Mouse (Mus musculus) E14TG2a.4 (cell line): ENCODE results near the gene Senp7.
"Not testable (repeated sequence)": the region's sequence is repeated elsewhere in the genome, so short reads cannot be mapped to it uniquely, and the experiment has no call there.

Experiments
- H3K27me3 ChIP-seq: 2 replicates; pipeline ENCODE4 v1.6.1; 2014; ENCODE audit warnings: low read length, control low read depth; ENCODE audit not compliant: insufficient read depth
- H3K36me3 ChIP-seq: 2 replicates; pipeline ENCODE4 v1.6.1; 2014; ENCODE audit warnings: low read length, control low read depth; ENCODE audit not compliant: insufficient read depth
- H3K4me1 ChIP-seq: replicated peaks from 2 replicates; pipeline ENCODE4 v1.6.1; 2014; ENCODE audit warnings: low read depth, low read length, control low read depth
- H3K4me3 ChIP-seq: replicated peaks from 2 replicates; pipeline ENCODE4 v1.5.1; 2014; ENCODE audit warnings: mild to moderate bottlenecking, low read length
- H3K9me3 ChIP-seq: 2 replicates; pipeline ENCODE4 v1.6.1; 2014; ENCODE audit warnings: low read length, control low read depth
- CTCF ChIP-seq: conservative IDR thresholded peaks from 2 replicates; pipeline ENCODE4 v1.5.1; 2014; ENCODE audit warnings: low read length
- NANOG ChIP-seq: IDR thresholded peaks from 2 replicates; pipeline ENCODE4 v1.6.1; 2014; ENCODE audit warnings: borderline replicate concordance, low read length, mixed read lengths
- POU5F1 ChIP-seq: IDR thresholded peaks from 2 replicates; pipeline ENCODE4 v1.6.1; 2014; ENCODE audit warnings: low read length, borderline replicate concordance

Senp7 gene

DNA sequence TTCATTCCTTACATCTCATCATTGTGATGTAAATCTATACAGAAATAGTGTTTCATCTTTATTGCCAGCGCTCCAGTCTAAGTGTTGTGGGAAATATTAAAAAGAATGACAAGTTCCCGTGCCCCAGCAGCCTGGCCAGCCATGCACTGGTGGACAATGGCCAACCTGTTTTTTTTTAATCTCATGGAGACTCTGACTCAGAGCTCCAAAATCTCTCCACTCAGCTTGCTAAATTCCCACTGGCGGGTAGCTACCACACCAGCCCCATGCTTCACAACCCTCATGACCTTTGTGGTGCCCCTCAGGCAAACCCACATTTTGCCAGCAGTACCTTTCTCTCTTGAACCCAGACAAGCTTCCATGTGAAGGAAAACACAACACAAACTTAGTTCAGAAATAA, 67.6 kb downstream of the Senp7 start:
- TF ChIP-seq NANOG (no peak), POU5F1 (no peak), CTCF (no peak)
- Histone ChIP-seq H3K4me1 (peaks cover 8% of the 10 kb centered on the region; the same call in 1 of the 2 replicates), H3K9me3 (peaks cover 38% of the 10 kb centered on the region), H3K36me3 (peaks cover 31% of the 10 kb centered on the region), H3K27me3 (no peaks in the 10 kb centered on the region), H3K4me3 (peak overlapping the region; percentile 78)

- TF ChIP-seq NANOG = no peak
- no peak for TF ChIP-seq POU5F1
- TF ChIP-seq CTCF = no peak
- peaks cover 31% of the 10 kb centered on the region for H3K36me3 ChIP-seq
- peaks cover 38% of the 10 kb centered on the region for H3K9me3 ChIP-seq
- peak overlapping the region; percentile 78 for H3K4me3 ChIP-seq
- H3K27me3 ChIP-seq = no peaks in the 10 kb centered on the region
- peaks cover 8% of the 10 kb centered on the region; the same call in 1 of the 2 replicates for H3K4me1 ChIP-seq
Observed at GRCm38 (mm10) chr16:56116155-56116554, 68.0 kb downstream of the Senp7 start.

DNA sequence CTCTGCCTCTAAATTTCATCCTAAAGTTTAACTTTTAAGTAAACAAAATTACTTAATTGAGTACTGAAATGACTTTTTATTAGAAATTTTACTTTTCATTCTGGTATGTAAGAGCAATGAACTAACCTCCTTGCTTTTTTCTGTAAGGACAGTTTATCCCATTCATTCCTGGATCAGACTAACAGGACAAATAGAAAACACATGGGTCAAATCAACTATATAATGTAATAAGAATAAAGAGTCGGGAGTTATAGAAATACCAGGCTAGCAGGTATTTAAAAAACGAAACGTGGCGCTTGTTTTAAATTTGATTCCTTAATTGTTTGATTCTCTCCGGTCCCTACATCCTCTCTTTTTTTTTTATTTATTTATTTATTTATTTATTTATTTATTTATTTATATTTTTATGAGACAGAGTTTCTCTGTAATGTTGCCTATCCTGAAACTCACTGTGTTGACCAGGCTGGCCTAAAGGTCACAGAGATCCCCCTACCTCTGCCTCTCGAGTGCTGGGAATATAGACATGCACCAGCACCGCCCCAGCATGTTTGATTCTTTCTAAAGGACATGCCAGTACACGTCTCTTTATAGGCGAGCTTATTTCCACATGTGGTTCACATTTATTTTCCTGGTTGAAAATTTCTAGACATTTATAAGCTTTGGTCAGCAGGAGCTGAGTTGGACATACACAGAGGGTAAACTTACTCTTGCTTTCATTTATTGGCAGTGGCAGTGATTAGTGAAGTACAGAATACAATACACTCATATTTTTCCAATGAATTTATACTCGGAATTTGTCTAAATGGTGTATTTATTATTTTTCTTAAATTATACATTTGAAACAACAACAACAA, 69.4 kb downstream of the Senp7 start:
- Histone ChIP-seq H3K27me3 (no peaks in the 10 kb centered on the region), H3K36me3 (peaks cover 26% of the 10 kb centered on the region), H3K4me3 (no peak overlapping the region), H3K4me1 (peaks cover 8% of the 10 kb centered on the region; the same call in 1 of the 2 replicates), H3K9me3 (peaks cover 30% of the 10 kb centered on the region)
- no peak for TF ChIP-seq NANOG
- TF ChIP-seq POU5F1 = no peak

DNA sequence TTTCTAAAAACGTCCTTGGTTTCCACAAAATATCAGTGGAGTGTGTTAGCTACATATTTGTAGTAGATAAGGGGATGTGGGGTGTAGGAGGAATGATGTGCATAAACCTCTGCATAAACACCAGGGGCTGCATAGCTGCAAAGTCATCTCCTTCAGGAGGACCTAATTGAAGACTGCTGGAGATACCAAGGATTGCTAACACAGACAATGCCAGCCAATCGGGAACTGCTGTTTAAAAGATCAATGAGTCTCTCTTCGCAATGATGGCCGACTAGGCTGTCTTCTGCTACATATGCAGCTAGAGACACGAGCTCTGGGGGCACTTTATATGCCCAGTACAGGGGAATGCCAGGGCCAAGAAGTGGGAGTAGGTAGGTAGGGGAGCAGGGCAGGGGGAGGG, 74.4 kb downstream of the Senp7 start:
- Histone ChIP-seq H3K9me3 (no peaks in the 10 kb centered on the region), H3K27me3 (no peaks in the 10 kb centered on the region), H3K4me1 (peaks cover 12% of the 10 kb centered on the region), H3K4me3 (no peak overlapping the region), H3K36me3 (no peaks in the 10 kb centered on the region)
- TF ChIP-seq NANOG (no peak), CTCF (no peak), POU5F1 (no peak)

DNA sequence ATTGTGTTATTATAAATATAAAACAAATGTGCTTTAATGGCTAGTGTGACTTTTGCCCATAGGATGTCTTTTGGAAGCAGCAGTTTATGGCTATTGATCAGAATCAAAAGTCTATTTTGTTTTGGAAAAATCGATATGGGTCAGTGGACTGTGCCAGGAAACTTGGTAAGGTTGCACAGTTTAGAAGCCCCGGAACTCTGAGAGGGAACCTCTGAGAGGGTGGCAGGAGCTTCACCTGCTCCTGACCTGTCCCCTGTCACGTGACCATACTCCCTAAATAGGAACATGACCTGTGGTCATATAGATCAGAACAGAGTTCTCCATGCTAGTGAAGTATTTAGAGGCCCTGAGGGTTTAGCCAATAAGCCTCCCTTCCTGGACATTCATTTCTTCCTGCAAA, 75.9 kb downstream of the Senp7 start:
- Histone ChIP-seq H3K4me1 (peaks cover 12% of the 10 kb centered on the region), H3K9me3 (no peaks in the 10 kb centered on the region), H3K36me3 (no peaks in the 10 kb centered on the region), H3K27me3 (no peaks in the 10 kb centered on the region), H3K4me3 (no peak overlapping the region)
- TF ChIP-seq NANOG (no peak), CTCF (no peak), POU5F1 (no peak)

DNA sequence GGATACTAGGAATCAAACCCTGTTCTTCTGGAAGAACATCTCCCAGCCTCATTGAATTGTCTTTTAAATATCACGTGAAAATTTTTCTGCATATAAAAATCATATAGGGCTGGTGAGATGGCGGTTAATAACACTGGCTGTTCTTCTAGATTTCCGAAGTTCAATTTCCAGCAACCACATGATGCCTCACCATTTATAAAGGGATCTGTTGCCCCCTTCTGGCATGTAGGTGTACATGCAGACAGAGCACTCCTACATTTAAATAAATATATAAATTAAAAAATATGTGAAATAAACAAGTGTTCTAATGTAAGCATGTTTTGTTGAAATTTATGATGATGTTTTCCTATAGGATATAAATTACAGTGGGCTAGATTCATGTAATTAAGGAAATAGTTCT, 83.5 kb downstream of the Senp7 start:
- Histone ChIP-seq H3K36me3 (no peaks in the 10 kb centered on the region), H3K4me1 (no peaks in the 10 kb centered on the region), H3K9me3 (no peaks in the 10 kb centered on the region), H3K4me3 (no peak overlapping the region), H3K27me3 (no peaks in the 10 kb centered on the region)
- TF ChIP-seq NANOG (no peak), POU5F1 (no peak), CTCF (peak; percentile 70)

DNA sequence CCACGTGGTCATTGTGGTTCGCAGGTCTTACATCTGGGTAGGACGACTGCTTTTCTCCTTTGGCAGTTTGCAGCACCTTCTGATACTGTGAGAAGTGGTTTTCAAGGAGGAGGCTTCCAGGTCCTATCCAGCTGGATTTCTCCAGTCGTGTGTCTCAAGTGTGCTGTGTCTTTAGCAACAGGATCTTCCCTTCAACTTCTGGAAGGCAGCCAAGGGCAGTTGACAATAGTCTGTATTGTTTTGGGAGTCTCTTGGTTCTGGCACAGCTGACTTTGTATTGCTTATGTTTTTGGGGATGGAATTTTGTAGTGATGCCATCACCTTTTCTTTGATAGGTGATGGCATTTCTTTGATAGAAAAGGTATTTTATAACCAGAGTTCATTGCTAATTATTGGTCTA, 86.0 kb downstream of the Senp7 start:
- TF ChIP-seq CTCF (no peak), NANOG (no peak), POU5F1 (no peak)
- H3K4me1 ChIP-seq = no peaks in the 10 kb centered on the region
- H3K27me3 ChIP-seq = no peaks in the 10 kb centered on the region
- H3K4me3 ChIP-seq = no peak overlapping the region
- no peaks in the 10 kb centered on the region for H3K36me3 ChIP-seq
- H3K9me3 ChIP-seq = no peaks in the 10 kb centered on the region

- not testable (repeated sequence) for H3K4me1 ChIP-seq, H3K27me3 ChIP-seq, H3K9me3 ChIP-seq, H3K36me3 ChIP-seq, H3K4me3 ChIP-seq
Observed at GRCm38 (mm10) chr16:56137672-56138071, 89.5 kb downstream of the Senp7 start.

- no peaks in the 10 kb centered on the region for H3K36me3 ChIP-seq
- no peaks in the 10 kb centered on the region for H3K4me1 ChIP-seq
- TF ChIP-seq POU5F1 (no peak), CTCF (no peak), NANOG (no peak)
- no peaks in the 10 kb centered on the region for H3K27me3 ChIP-seq
- no peak overlapping the region for H3K4me3 ChIP-seq
- no peaks in the 10 kb centered on the region for H3K9me3 ChIP-seq
Observed at GRCm38 (mm10) chr16:56139921-56140320, 91.8 kb downstream of the Senp7 start.
